26 mouse cellular contexts compared by ENCODE assay signal in genomic region chr9:108251877-108252276, GRCm38 (mm10). TPM values are rescaled to one million over a fixed set of nuclear protein-coding genes. Genes with fewer than 3 reads are reported as not detected.
DNase-seq lines count a peak whose midpoint lies in the region; ATAC-seq and TF ChIP-seq lines count a peak whose summit lies in the region.
"Had no signal": no experiment of that assay in that cellular context is flagged by ENCODE, and none has a peak within 500 bp of the region (broad histone marks: within the 10 kb centered on the region; RNA-seq: fewer than 3 reads in every experiment).

No protein-coding gene starts in this region.

- peaks cover 11% of the 10 kb centered on the region for H3K4me1 ChIP-seq in heart, postnatal 0 days (ENCODE audit: control insufficient read depth, insufficient read depth)
- peaks cover 11% of the 10 kb centered on the region for H3K4me1 ChIP-seq in heart, embryonic 11.5 days (ENCODE audit: control insufficient read depth, insufficient read depth, low read length)
- no peaks in the 10 kb centered on the region for H3K4me1 ChIP-seq in midbrain, embryonic 15.5 days
- H3K4me1 ChIP-seq: forebrain, embryonic 15.5 days; limb, embryonic 15.5 days; liver, embryonic 15.5 days; neural tube, embryonic 13.5 days had no signal

- H3K27me3 ChIP-seq in heart, postnatal 0 days (ENCODE audit: control insufficient read depth, insufficient read depth, low read length), result no peaks in the 10 kb centered on the region
- no peaks in the 10 kb centered on the region for H3K27me3 ChIP-seq in heart, embryonic 11.5 days (ENCODE audit: control insufficient read depth, insufficient read depth, low read length)
- no peaks in the 10 kb centered on the region for H3K27me3 ChIP-seq in midbrain, embryonic 15.5 days (replicated peaks)
- H3K27me3 ChIP-seq: forebrain, embryonic 15.5 days; hindbrain, embryonic 12.5 days; limb, embryonic 15.5 days; liver, embryonic 15.5 days; lung, embryonic 15.5 days; neural tube, embryonic 13.5 days had no signal

- TF ChIP-seq CTCF in heart, postnatal 0 days (IDR thresholded peaks at IDR 0.05; ENCODE audit: low read depth), result no peak

- ATAC-seq in heart, postnatal 0 days (ENCODE audit: insufficient read depth, low read depth), result peak; percentile 72; the same call in 1 of the 2 replicates
- ATAC-seq in heart, embryonic 11.5 days (replicated peaks; ENCODE audit: insufficient number of reproducible peaks, low FRiP score, low TSS enrichment), result no peak
- ATAC-seq in midbrain, embryonic 15.5 days (replicated peaks), result no peak
- ATAC-seq: activated CD4-positive, CD25-positive, alpha-beta regulatory T cell, adult 4 months; forebrain, embryonic 15.5 days; midbrain, embryonic 16.5 days had no signal

- H3K36me3 ChIP-seq in heart, postnatal 0 days (replicated peaks; ENCODE audit: control insufficient read depth, insufficient read depth, low read length), result peaks cover 28% of the 10 kb centered on the region
- H3K36me3 ChIP-seq in heart, embryonic 11.5 days (ENCODE audit: control insufficient read depth, insufficient read depth, low read length), result peaks cover 4% of the 10 kb centered on the region; the same call in 1 of the 2 replicates
- H3K36me3 ChIP-seq in midbrain, embryonic 15.5 days (replicated peaks), result peaks cover 5% of the 10 kb centered on the region

- peak; percentile 77 to 86 for DNase-seq in adrenal gland, adult (ENCODE audit: inconsistent age in 2 of 2, low spot score in 1 of 2)
- no peak for DNase-seq in adrenal gland, postnatal 4 days (ENCODE audit: low spot score in 2 of 2)
- no peak for DNase-seq in heart, postnatal 0 days (ENCODE audit: low spot score)
- DNase-seq in gastrocnemius, postnatal 10 days, result peak; percentile 35
- peak; percentile 64 for DNase-seq in heart, postnatal 4 days
- DNase-seq in right cerebral cortex, postnatal 10 days (ENCODE audit: low spot score in 2 of 2), result no peak
- DNase-seq: cerebellum, adult 9-10 months; kidney, adult 11 months; layer of hippocampus, adult 9-11 months; left cerebral cortex, postnatal 4 days; right cerebral cortex, postnatal 4 days; thymus, adult 18-20 months; thymus, postnatal 36 days had no signal

- H3K27ac ChIP-seq in heart, postnatal 0 days (ENCODE audit: low read depth), result 0 out of 2 replicates have a peak overlapping the region, but pooled peaks have one; percentile 20
- H3K27ac ChIP-seq in heart, embryonic 11.5 days (ENCODE audit: low read depth, low read length), result no peak overlapping the region
- no peak overlapping the region for H3K27ac ChIP-seq in midbrain, embryonic 15.5 days
- H3K27ac ChIP-seq: forebrain, embryonic 15.5 days; hindbrain, embryonic 12.5 days; left cerebral cortex, adult 2 months; limb, embryonic 15.5 days; liver, embryonic 15.5 days; lung, embryonic 15.5 days; macrophage; neural tube, embryonic 13.5 days had no signal

- no peak overlapping the region for H3K9ac ChIP-seq in heart, postnatal 0 days (replicated peaks; ENCODE audit: low read depth, low read length)
- H3K9ac ChIP-seq in heart, embryonic 11.5 days (ENCODE audit: low read depth, low read length), result no peak overlapping the region
- H3K9ac ChIP-seq in midbrain, embryonic 15.5 days, result no peak overlapping the region
- H3K9ac ChIP-seq: forebrain, embryonic 15.5 days; hindbrain, embryonic 12.5 days; limb, embryonic 15.5 days; liver, embryonic 15.5 days; lung, embryonic 15.5 days; neural tube, embryonic 13.5 days had no signal

- no peaks in the 10 kb centered on the region for H3K9me3 ChIP-seq in heart, postnatal 0 days (replicated peaks; ENCODE audit: control insufficient read depth, low read length)
- no peaks in the 10 kb centered on the region for H3K9me3 ChIP-seq in heart, embryonic 11.5 days (replicated peaks; ENCODE audit: control insufficient read depth, low read length)
- no peaks in the 10 kb centered on the region for H3K9me3 ChIP-seq in midbrain, embryonic 15.5 days
- H3K9me3 ChIP-seq: forebrain, embryonic 15.5 days; hindbrain, embryonic 12.5 days; limb, embryonic 15.5 days; liver, embryonic 15.5 days; lung, embryonic 15.5 days; neural tube, embryonic 13.5 days had no signal

- H3K4me3 ChIP-seq in heart, postnatal 0 days (ENCODE audit: low read depth, low read length), result no peak overlapping the region
- H3K4me3 ChIP-seq in heart, embryonic 11.5 days (ENCODE audit: low read depth, low read length), result no peak overlapping the region
- H3K4me3 ChIP-seq in midbrain, embryonic 15.5 days, result no peak overlapping the region
- H3K4me3 ChIP-seq: forebrain, embryonic 15.5 days; hindbrain, embryonic 12.5 days; left cerebral cortex, adult 2 months; limb, embryonic 15.5 days; liver, embryonic 15.5 days; lung, embryonic 15.5 days; myocyte; neural tube, embryonic 13.5 days had no signal

- H3K4me2 ChIP-seq in heart, postnatal 0 days (ENCODE audit: low read depth, low read length), result no peak overlapping the region
- no peak overlapping the region for H3K4me2 ChIP-seq in heart, embryonic 11.5 days
- H3K4me2 ChIP-seq in midbrain, embryonic 15.5 days, result no peak overlapping the region
- H3K4me2 ChIP-seq: forebrain, embryonic 15.5 days; hindbrain, embryonic 12.5 days; limb, embryonic 15.5 days; liver, embryonic 15.5 days; lung, embryonic 15.5 days; neural tube, embryonic 13.5 days had no signal

- no peak for TF ChIP-seq EP300 in heart, postnatal 0 days (IDR thresholded peaks at IDR 0.05; ENCODE audit: low read depth)

- WGBS in heart, postnatal 0 days, result 70% methylated on average over 6 of the region's 6 CpGs
- 89% methylated on average over 6 of the region's 6 CpGs for WGBS in heart, embryonic 11.5 days (ENCODE audit: insufficient replicate concordance)
- WGBS in midbrain, embryonic 15.5 days, result 97% methylated on average over 6 of the region's 6 CpGs

RNA-seq across cellular contexts. Expression of gene Dag1, which starts 11.9 kb away (rescaled TPM):
- 100 to 1,000 TPM; 158 to 188 TPM for total RNA-seq in adrenal gland, postnatal 4 days (2021)
- 209 and 229 TPM in 2 replicates for total RNA-seq in heart, postnatal 0 days (2014; rRNA removed; ENCODE audit: low replicate concordance)
- 99.2 and 106 TPM in 2 replicates for polyA plus RNA-seq in heart, postnatal 0 days (2015; fragmentation: Nextera tagmentation; extraction: Ambion mirVana)
- polyA plus RNA-seq in heart, embryonic 11.5 days (2014; fragmentation: Nextera tagmentation; extraction: Ambion mirVana), result 115 and 149 TPM in 2 replicates
- total RNA-seq in gastrocnemius, postnatal 10 days (2021), result 100 to 1,000 TPM; 286 to 307 TPM
- 100 to 1,000 TPM; 307 to 326 TPM for total RNA-seq in heart, postnatal 4 days (2021)
- polyA plus RNA-seq in midbrain, embryonic 15.5 days (2015; fragmentation: Nextera tagmentation; extraction: Ambion mirVana), result 69.3 and 75.5 TPM in 2 replicates

RNA-seq across cellular contexts. Expression of gene Nicn1, which starts 38.4 kb away (rescaled TPM):
- total RNA-seq in adrenal gland, postnatal 4 days (2021), result 10 to 100 TPM; 26.4 to 27.2 TPM
- total RNA-seq in heart, postnatal 0 days (2014; rRNA removed; ENCODE audit: low replicate concordance), result 12.9 and 22.4 TPM in 2 replicates
- polyA plus RNA-seq in heart, postnatal 0 days (2015; fragmentation: Nextera tagmentation; extraction: Ambion mirVana), result 20.5 and 20.9 TPM in 2 replicates
- polyA plus RNA-seq in heart, embryonic 11.5 days (2014; fragmentation: Nextera tagmentation; extraction: Ambion mirVana), result 25.1 and 26.0 TPM in 2 replicates
- total RNA-seq in gastrocnemius, postnatal 10 days (2021), result 10 to 100 TPM in 1 of 2 experiments, 1 to 10 TPM in 1; 9.2 to 12.8 TPM
- total RNA-seq in heart, postnatal 4 days (2021), result 10 to 100 TPM; 19.3 to 21.2 TPM
- polyA plus RNA-seq in midbrain, embryonic 15.5 days (2015; fragmentation: Nextera tagmentation; extraction: Ambion mirVana), result 129 and 149 TPM in 2 replicates

RNA-seq across cellular contexts. Expression of gene Amt, which starts 44.8 kb away (rescaled TPM):
- total RNA-seq in adrenal gland, postnatal 4 days (2021), result 10 to 100 TPM in 1 of 2 experiments, 1 to 10 TPM in 1; 9.5 to 10.8 TPM
- total RNA-seq in heart, postnatal 0 days (2014; rRNA removed; ENCODE audit: low replicate concordance), result 3.7 and 14.5 TPM in 2 replicates
- polyA plus RNA-seq in heart, postnatal 0 days (2015; fragmentation: Nextera tagmentation; extraction: Ambion mirVana), result 5.4 and 6.4 TPM in 2 replicates
- polyA plus RNA-seq in heart, embryonic 11.5 days (2014; fragmentation: Nextera tagmentation; extraction: Ambion mirVana), result 12.9 and 15.3 TPM in 2 replicates
- total RNA-seq in gastrocnemius, postnatal 10 days (2021), result 1 to 10 TPM in 1 of 2 experiments, under 1 TPM in 1; 0.82 to 2.4 TPM
- 1 to 10 TPM; 3.6 to 6.0 TPM for total RNA-seq in heart, postnatal 4 days (2021)
- 28.9 and 32.1 TPM in 2 replicates for polyA plus RNA-seq in midbrain, embryonic 15.5 days (2015; fragmentation: Nextera tagmentation; extraction: Ambion mirVana)

RNA-seq across cellular contexts. Expression of gene Rhoa, which starts 54.1 kb away (rescaled TPM):
- 100 to 1,000 TPM; 357 to 360 TPM for total RNA-seq in adrenal gland, postnatal 4 days (2021)
- total RNA-seq in heart, postnatal 0 days (2014; rRNA removed; ENCODE audit: low replicate concordance), result 167 and 207 TPM in 2 replicates
- 326 and 332 TPM in 2 replicates for polyA plus RNA-seq in heart, postnatal 0 days (2015; fragmentation: Nextera tagmentation; extraction: Ambion mirVana)
- polyA plus RNA-seq in heart, embryonic 11.5 days (2014; fragmentation: Nextera tagmentation; extraction: Ambion mirVana), result 252 and 277 TPM in 2 replicates
- total RNA-seq in gastrocnemius, postnatal 10 days (2021), result 100 to 1,000 TPM; 211 to 226 TPM
- total RNA-seq in heart, postnatal 4 days (2021), result 100 to 1,000 TPM; 341 to 348 TPM
- polyA plus RNA-seq in midbrain, embryonic 15.5 days (2015; fragmentation: Nextera tagmentation; extraction: Ambion mirVana), result 251 and 257 TPM in 2 replicates

RNA-seq across cellular contexts. Expression of gene Tcta, which starts 54.1 kb away (rescaled TPM):
- 10 to 100 TPM; 32.7 to 36.7 TPM for total RNA-seq in adrenal gland, postnatal 4 days (2021)
- total RNA-seq in heart, postnatal 0 days (2014; rRNA removed; ENCODE audit: low replicate concordance), result 46.1 and 46.9 TPM in 2 replicates
- 42.1 and 49.9 TPM in 2 replicates for polyA plus RNA-seq in heart, postnatal 0 days (2015; fragmentation: Nextera tagmentation; extraction: Ambion mirVana)
- polyA plus RNA-seq in heart, embryonic 11.5 days (2014; fragmentation: Nextera tagmentation; extraction: Ambion mirVana), result 28.5 and 34.7 TPM in 2 replicates
- 10 to 100 TPM; 21.7 to 25.0 TPM for total RNA-seq in gastrocnemius, postnatal 10 days (2021)
- 10 to 100 TPM; 15.9 to 19.1 TPM for total RNA-seq in heart, postnatal 4 days (2021)
- polyA plus RNA-seq in midbrain, embryonic 15.5 days (2015; fragmentation: Nextera tagmentation; extraction: Ambion mirVana), result 51.4 and 54.9 TPM in 2 replicates

Comparison
In these comparisons a context has a peak if more than half of its experiments do, and no peak if none do; other contexts are left out.
1. DNase-seq: peak in adrenal gland, adult (2 of 2), gastrocnemius, postnatal 10 days (single experiment) and heart, postnatal 4 days (single experiment); none in adrenal gland, postnatal 4 days (0 of 2), heart, postnatal 0 days (single experiment) and right cerebral cortex, postnatal 10 days (0 of 2).